Mouse (Mus musculus) forebrain, embryonic 10.5 days (tissue): ENCODE data around the gene Fasl. TPM values are rescaled to one million over a fixed set of nuclear protein-coding genes. Genes with fewer than 3 reads are reported as not detected.

Experiments
- DNase-seq: peaks from one replicate; pipeline ENCODE4 v3.0.0-alpha.2; 2017; ENCODE audit warnings: low spot score; ENCODE audit errors: extremely low spot score
- H3K27ac ChIP-seq: fragments of 300-500 bp; sonication (generic); 2 replicates; pipeline ENCODE4 v1.5.1; 2016; ENCODE audit warnings: mild to moderate bottlenecking
- H3K27me3 ChIP-seq: fragments of 300-500 bp; sonication (generic); 2 replicates; pipeline ENCODE4 v1.6.1; 2016; ENCODE audit warnings: mild to moderate bottlenecking; ENCODE audit not compliant: poor library complexity, severe bottlenecking
- H3K36me3 ChIP-seq: fragments of 300-500 bp; sonication (generic); replicated peaks from 2 replicates; pipeline ENCODE4 v1.6.1; 2016; ENCODE audit warnings: mild to moderate bottlenecking, moderate library complexity
- H3K4me1 ChIP-seq: fragments of 300-500 bp; sonication (generic); 2 replicates; pipeline ENCODE4 v1.6.1; 2016
- H3K4me3 ChIP-seq: fragments of 300-500 bp; sonication (generic); 2 replicates; pipeline ENCODE4 v1.5.1; 2016; ENCODE audit warnings: mild to moderate bottlenecking, moderate library complexity
- H3K9me3 ChIP-seq: fragments of 300-500 bp; sonication (generic); 2 replicates; pipeline ENCODE4 v1.6.1; 2016; ENCODE audit warnings: mild to moderate bottlenecking, moderate library complexity
- WGBS: fragments of 180-500 bp; shearing (Covaris S2); methylation state at CpG from one replicate; pipeline ENCODE4 v1.1.7; 2016; 5-methylcytosine and 5-hydroxymethylcytosine counted together
- polyA plus RNA-seq: library from polyadenylated mRNA; unstranded; fragments of >200 nt; fragmentation: Nextera tagmentation; extraction: Ambion mirVana; gene quantifications from 2 replicates; pipeline ENCODE4 v1.2.1, GENCODE M21; 2016

Gene Fasl
- polyA plus RNA-seq = not detected in 2 replicates

DNA sequence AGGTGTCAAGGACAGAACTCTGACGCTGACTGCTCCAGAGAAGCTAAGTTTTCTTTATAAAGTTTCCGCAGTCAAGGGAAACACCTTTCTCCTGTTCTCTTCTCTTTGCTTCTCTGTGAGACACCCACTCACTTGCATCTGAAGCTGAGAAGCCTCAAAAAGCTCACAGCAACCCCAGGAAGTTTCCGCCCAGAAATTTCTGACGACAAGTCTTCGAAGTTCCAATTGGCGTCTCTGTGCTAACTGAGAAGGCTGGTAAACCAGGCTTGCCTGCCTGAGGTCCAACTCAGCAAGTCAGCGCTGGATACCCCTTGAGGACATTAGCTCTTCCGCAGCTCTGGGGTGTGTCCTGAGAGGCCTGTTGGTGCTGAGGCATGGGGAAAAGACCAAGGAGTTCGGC is at the start of gene Fasl:
TSS of gene Fasl (minus strand) at position 157 of the 400 bp plus-strand sequence.
- no peak within 1 kb of the TSS for H3K27ac ChIP-seq
- H3K4me1 ChIP-seq = no peaks in the 10 kb centered on the region
- H3K9me3 ChIP-seq = no peaks in the 10 kb centered on the region
- no peak within 1 kb of the TSS for H3K4me3 ChIP-seq
- no peaks in the 10 kb centered on the region for H3K27me3 ChIP-seq
- DNase-seq = no peak
- no peaks in the 10 kb centered on the region for H3K36me3 ChIP-seq
- 88% methylated on average over 9 of the region's 9 CpGs for WGBS

GRCm38 (mm10) chr1:161826677-161827076 is 38.4 kb upstream of the Fasl start:
- no peak for DNase-seq
- 92% methylated on average over 2 of the region's 2 CpGs for WGBS
- Histone ChIP-seq H3K27me3 (no peaks in the 10 kb centered on the region), H3K4me1 (no peaks in the 10 kb centered on the region), H3K27ac (no peak overlapping the region), H3K9me3 (no peaks in the 10 kb centered on the region), H3K4me3 (no peak overlapping the region), H3K36me3 (peaks cover 50% of the 10 kb centered on the region)

GRCm38 (mm10) chr1:161809428-161809827 is 21.1 kb upstream of the Fasl start:
- no peak overlapping the region for H3K4me3 ChIP-seq
- no peaks in the 10 kb centered on the region for H3K27me3 ChIP-seq
- 90% methylated on average over 5 of the region's 5 CpGs for WGBS
- no peaks in the 10 kb centered on the region for H3K4me1 ChIP-seq
- no peak for DNase-seq
- no peaks in the 10 kb centered on the region for H3K9me3 ChIP-seq
- H3K27ac ChIP-seq = no peak overlapping the region
- no peaks in the 10 kb centered on the region for H3K36me3 ChIP-seq

DNA sequence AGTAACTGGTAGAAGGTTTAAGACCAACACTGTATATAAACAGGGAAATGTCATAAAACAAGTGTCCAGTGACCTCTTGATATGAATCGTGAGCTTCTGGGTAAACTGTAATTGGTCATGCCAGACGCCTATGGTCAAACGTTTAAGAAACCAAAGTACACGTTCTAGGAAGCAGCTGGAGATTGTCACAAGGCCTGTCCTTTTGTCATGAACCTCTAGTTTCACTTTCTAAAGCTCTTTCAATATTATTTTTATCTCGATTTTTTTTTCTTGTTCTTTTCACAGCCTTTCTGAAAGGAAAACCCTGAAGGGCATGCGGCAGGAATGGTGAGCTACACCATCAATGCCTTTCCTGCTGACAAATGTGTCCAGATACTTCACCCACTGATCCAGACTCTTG is 20.7 kb upstream of the Fasl start:
- no peak overlapping the region for H3K27ac ChIP-seq
- no peaks in the 10 kb centered on the region for H3K9me3 ChIP-seq
- no peaks in the 10 kb centered on the region for H3K36me3 ChIP-seq
- no peaks in the 10 kb centered on the region for H3K4me1 ChIP-seq
- no peak overlapping the region for H3K4me3 ChIP-seq
- WGBS = 85% methylated on average over 6 of the region's 6 CpGs
- no peak for DNase-seq
- H3K27me3 ChIP-seq = no peaks in the 10 kb centered on the region

GRCm38 (mm10) chr1:161804541-161804971 is 16.3 kb upstream of the Fasl start:
- no peak for DNase-seq

GRCm38 (mm10) chr1:161801321-161801720 is 13.0 kb upstream of the Fasl start:
- Histone ChIP-seq H3K36me3 (no peaks in the 10 kb centered on the region), H3K4me1 (no peaks in the 10 kb centered on the region), H3K4me3 (no peak overlapping the region), H3K9me3 (no peaks in the 10 kb centered on the region), H3K27ac (no peak overlapping the region), H3K27me3 (no peaks in the 10 kb centered on the region)
- 90% methylated on average over 2 of the region's 2 CpGs for WGBS
- DNase-seq = no peak

More at GRCm38 (mm10) chr1:161804541-161804971, 16.3 kb upstream of the Fasl start:
- no peaks in the 10 kb centered on the region for H3K27me3 ChIP-seq
- no peaks in the 10 kb centered on the region for H3K36me3 ChIP-seq
- H3K27ac ChIP-seq = no peak overlapping the region
- H3K4me3 ChIP-seq = no peak overlapping the region
- WGBS = 90% methylated on average over 8 of the region's 8 CpGs
- no peaks in the 10 kb centered on the region for H3K4me1 ChIP-seq
- no peaks in the 10 kb centered on the region for H3K9me3 ChIP-seq

- no peaks in the 10 kb centered on the region for H3K4me1 ChIP-seq
- H3K27ac ChIP-seq = no peak overlapping the region
- DNase-seq = no peak
- no peak overlapping the region for H3K4me3 ChIP-seq
- no peaks in the 10 kb centered on the region for H3K9me3 ChIP-seq
- no peaks in the 10 kb centered on the region for H3K27me3 ChIP-seq
- no peaks in the 10 kb centered on the region for H3K36me3 ChIP-seq
Measured at GRCm38 (mm10) chr1:161800256-161800655, 12.0 kb upstream of the Fasl start.

GRCm38 (mm10) chr1:161799791-161800190 is 11.5 kb upstream of the Fasl start:
- Histone ChIP-seq H3K9me3 (no peaks in the 10 kb centered on the region), H3K36me3 (no peaks in the 10 kb centered on the region), H3K27me3 (no peaks in the 10 kb centered on the region), H3K27ac (no peak overlapping the region), H3K4me1 (no peaks in the 10 kb centered on the region), H3K4me3 (no peak overlapping the region)
- DNase-seq = no peak

- H3K4me1 ChIP-seq = no peaks in the 10 kb centered on the region
- 94% methylated on average over 3 of the region's 3 CpGs for WGBS
Measured at GRCm38 (mm10) chr1:161798866-161799265, 10.6 kb upstream of the Fasl start.

DNA sequence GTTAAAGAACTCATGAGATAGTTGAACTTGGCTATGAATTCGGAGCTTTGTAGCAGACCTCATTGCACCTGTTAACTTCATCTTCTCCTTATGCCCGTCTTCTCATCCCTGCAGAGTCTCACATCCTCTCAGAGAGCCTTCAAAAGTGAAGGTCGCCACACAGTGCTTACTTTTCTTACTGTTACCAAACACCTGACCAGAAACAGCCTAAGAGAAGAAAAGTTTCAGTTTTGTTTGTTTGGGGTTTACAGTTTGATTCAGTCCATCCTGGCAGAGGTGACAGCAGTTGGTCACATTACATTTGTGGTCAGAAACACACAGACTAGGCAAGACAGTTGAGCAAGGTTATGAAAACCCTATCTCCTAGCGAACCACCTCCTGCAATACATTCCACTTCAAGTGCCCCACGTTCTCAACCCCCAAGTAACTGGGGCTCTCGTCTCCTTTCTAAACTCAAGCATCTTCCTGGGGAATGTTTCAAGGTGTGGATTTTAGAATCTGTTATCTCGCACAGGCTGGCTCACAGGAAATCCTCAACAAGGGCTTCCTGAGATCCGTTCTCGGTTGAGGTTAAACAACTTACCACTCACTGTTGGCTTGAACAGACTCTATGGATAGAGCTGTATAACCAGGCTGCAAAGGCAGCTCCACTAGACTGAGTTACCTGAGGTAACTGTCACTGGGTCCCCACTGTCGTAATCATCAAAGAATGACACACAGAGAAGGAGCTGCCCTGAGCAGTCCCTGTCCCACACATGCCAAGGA is 6.3 kb upstream of the Fasl start:
- DNase-seq = no peak
- H3K4me3 ChIP-seq = no peak overlapping the region
- H3K36me3 ChIP-seq = no peaks in the 10 kb centered on the region
- no peaks in the 10 kb centered on the region for H3K4me1 ChIP-seq
- no peak overlapping the region for H3K27ac ChIP-seq
- no peaks in the 10 kb centered on the region for H3K9me3 ChIP-seq
- WGBS = 88% methylated on average over 10 of the region's 10 CpGs
- H3K27me3 ChIP-seq = no peaks in the 10 kb centered on the region

More at GRCm38 (mm10) chr1:161798866-161799265, 10.6 kb upstream of the Fasl start:
- Histone ChIP-seq H3K27ac (no peak overlapping the region), H3K9me3 (no peaks in the 10 kb centered on the region), H3K4me3 (no peak overlapping the region), H3K36me3 (no peaks in the 10 kb centered on the region), H3K27me3 (no peaks in the 10 kb centered on the region)
- no peak for DNase-seq

- no peaks in the 10 kb centered on the region for H3K4me1 ChIP-seq
- no peak for DNase-seq
- H3K9me3 ChIP-seq = no peaks in the 10 kb centered on the region
- H3K36me3 ChIP-seq = no peaks in the 10 kb centered on the region
- H3K27ac ChIP-seq = no peak overlapping the region
- no peaks in the 10 kb centered on the region for H3K27me3 ChIP-seq
- WGBS = 92% methylated on average over 3 of the region's 3 CpGs
- H3K4me3 ChIP-seq = no peak overlapping the region
Measured at GRCm38 (mm10) chr1:161793321-161793720, 5.0 kb upstream of the Fasl start.

- 96% methylated on average over 4 of the region's 4 CpGs for WGBS
- no peaks in the 10 kb centered on the region for H3K9me3 ChIP-seq
- H3K36me3 ChIP-seq = no peaks in the 10 kb centered on the region
Measured at GRCm38 (mm10) chr1:161792687-161792969, 4.3 kb upstream of the Fasl start.

DNA sequence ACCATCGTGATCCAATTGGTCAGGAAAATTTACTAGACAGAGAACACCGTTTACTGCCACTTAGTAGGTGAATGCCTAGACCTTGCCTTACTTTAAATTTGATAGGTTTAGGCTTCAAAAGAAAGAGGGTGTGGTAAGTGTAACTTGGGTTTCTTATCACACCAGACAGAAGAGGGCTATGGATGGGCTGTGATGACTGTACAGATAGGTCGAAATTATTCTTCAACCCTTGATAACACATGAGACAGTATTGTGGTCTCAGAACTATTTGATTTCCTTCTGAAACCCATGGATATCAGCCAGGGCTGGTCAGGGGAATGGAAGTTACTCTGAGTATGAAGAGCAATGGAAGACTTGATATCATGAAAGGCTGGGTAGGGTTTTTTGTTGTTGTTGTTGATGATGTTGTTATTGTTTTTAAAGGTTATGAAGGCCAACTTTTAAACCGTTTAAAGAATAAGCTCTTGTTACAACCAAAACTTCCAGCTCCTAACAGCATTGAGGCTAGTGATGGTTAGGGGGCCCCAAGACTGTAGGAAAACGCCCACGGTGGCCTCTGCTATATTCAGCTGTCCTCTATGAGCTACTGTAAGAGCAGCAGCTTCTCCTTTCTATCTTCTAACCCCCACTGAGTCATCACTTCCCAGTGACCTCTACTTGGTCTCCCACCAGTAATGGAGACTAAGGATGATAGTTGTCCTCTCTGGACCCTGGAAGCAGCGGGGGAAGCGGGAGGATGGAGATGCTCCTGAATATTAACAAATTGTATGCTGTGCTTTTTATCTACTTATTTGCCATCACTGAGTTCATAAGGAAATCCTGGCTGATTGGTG is 3.8 kb upstream of the Fasl start:
- H3K4me1 ChIP-seq = no peaks in the 10 kb centered on the region
- 92% methylated on average over 8 of the region's 8 CpGs for WGBS
- H3K27ac ChIP-seq = no peak overlapping the region
- no peaks in the 10 kb centered on the region for H3K9me3 ChIP-seq
- no peaks in the 10 kb centered on the region for H3K27me3 ChIP-seq
- no peak for DNase-seq
- H3K4me3 ChIP-seq = no peak overlapping the region
- H3K36me3 ChIP-seq = no peaks in the 10 kb centered on the region

More at GRCm38 (mm10) chr1:161792687-161792969, 4.3 kb upstream of the Fasl start:
- H3K27ac ChIP-seq = no peak overlapping the region
- H3K27me3 ChIP-seq = no peaks in the 10 kb centered on the region
- no peak for DNase-seq
- H3K4me3 ChIP-seq = no peak overlapping the region
- no peaks in the 10 kb centered on the region for H3K4me1 ChIP-seq
